Mouse (Mus musculus): ENCODE results near the gene Smyd3. TPM values are rescaled to one million over a fixed set of nuclear protein-coding genes. Genes with fewer than 3 reads are reported as not detected.
"Not testable (repeated sequence)": the region's sequence is repeated elsewhere in the genome, so short reads cannot be mapped to it uniquely, and the experiment has no call there.

Gene Smyd3
- polyA plus RNA-seq, 1 experiment = 2.0 TPM

GRCm38 (mm10) chr1:179326262-179326964 is 191.4 kb downstream of the Smyd3 start:
- no peak for DNase-seq (ENCODE audit: low read depth, low spot score)
- 91% methylated on average over 9 of the region's 9 CpGs for WGBS

DNA sequence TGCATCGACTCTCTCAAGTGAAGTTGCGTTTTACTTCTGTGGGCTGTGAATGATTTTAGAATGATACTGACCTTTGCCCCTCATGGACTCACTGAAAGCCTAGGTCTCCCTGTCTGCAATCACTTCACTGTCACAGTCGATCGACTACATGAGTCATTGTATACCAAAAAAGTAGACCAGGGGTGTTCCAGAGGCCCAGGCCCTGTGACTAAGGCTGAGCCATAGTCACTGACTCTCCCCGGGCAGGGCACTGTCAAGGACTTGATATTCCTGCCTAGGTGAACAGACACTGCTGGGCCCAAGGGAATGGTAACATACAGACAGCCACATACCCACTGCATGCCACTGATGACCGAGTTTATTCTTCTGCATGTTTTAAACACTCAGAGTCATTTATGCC is 193.6 kb downstream of the Smyd3 start:
- 63% methylated on average over 6 of the region's 6 CpGs for WGBS
- no peak for DNase-seq (ENCODE audit: low read depth, low spot score)

DNA sequence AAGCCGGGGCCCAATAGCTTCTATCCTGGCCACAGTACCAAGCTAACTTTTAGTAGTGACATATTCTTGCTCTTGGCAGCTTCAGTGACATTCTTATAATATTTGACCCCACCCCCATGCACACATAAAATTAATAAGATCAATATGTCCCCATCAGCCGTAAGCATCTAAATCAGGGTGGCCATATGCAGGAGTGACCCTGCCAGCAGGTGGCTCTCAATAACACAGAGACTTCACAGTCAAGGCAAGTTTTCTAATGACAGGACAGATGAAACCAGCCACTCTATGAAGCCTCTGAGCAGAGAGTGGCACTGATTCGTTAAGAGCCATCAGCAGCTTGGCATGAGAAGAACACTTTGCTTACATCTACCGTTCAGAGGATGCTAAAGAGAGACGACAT is 204.2 kb downstream of the Smyd3 start:
- WGBS = 82% methylated on average over 5 of the region's 5 CpGs
- no peak for DNase-seq (ENCODE audit: low read depth, low spot score)

- WGBS = 73% methylated on average over 5 of the region's 5 CpGs
Observed at GRCm38 (mm10) chr1:179309487-179309886, 208.4 kb downstream of the Smyd3 start.

DNA sequence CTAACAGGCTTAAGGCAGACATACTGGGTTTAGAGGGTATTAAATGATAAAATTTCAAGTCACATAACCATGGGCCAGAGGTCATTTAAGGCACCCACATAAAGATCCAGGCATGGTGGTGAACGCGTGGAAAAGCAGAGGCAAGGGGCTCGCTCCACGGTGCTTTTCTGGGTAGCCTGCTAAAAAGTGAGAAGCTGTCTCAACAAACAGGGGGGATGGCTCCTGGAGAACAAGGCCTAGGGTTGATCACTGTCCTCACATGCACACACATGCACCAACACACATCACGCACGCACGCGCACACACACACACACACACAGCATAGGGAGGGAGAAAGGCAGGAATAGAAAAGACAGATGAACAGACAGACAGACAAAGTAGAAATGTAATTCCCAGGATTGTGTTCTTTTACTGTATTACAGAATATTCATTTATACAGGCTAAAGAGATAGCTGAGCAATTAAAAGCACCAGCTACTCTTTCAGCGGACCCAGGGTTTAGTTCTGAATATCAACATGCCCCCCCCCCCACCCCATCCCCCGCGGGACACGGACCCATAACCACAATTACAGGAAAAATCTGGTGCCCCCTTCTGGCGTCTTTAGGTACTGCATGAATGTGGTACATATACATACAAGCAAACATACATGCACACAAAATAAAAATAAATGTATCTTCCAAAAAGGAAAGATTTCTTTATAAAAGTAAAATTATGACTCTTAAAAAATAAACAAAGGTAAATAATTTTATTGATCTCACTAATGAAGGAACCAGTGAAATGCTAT is 215.2 kb downstream of the Smyd3 start:
- WGBS = 91% methylated on average over 13 of the region's 13 CpGs
- no peak for DNase-seq (ENCODE audit: low read depth, low spot score)

More at GRCm38 (mm10) chr1:179309487-179309886, 208.4 kb downstream of the Smyd3 start:
- DNase-seq (ENCODE audit: low read depth, low spot score) = no peak

GRCm38 (mm10) chr1:179295626-179296025 is 222.2 kb downstream of the Smyd3 start:
- 77% methylated on average over 6 of the region's 6 CpGs for WGBS
- no peak for DNase-seq (ENCODE audit: low read depth, low spot score)

DNA sequence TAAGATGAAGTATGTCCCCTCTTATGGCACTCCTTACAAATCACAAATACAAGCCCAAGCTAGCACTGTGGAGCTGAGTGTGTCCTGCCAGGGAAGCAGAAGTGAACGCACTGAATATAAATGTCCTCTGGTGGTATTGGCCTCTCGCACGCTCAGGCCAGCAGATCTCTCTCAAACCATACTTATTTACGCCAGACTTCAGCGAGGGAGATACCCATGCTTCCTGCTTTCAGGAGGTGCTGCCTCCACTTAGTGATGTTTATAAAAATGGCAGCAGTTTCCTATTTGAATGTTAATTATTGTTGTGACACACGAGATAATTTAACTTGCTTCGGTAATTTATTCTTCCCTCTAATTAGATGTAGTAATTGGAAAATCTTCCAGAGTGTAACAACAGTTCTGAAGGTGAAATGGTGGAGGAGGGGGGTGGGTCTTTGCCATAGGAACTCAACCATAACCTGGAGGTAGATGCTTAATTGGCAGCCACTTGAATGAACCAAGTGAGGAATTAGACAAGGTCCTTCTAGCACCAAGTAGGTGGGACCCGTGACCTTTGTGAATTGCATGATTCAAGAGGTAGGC is 224.0 kb downstream of the Smyd3 start:
- 94% methylated on average over 8 of the region's 8 CpGs for WGBS
- DNase-seq (ENCODE audit: low read depth, low spot score) = no peak

- WGBS = 84% methylated on average over 6 of the region's 6 CpGs
- not testable (repeated sequence) for DNase-seq (ENCODE audit: low read depth, low spot score)
Observed at GRCm38 (mm10) chr1:179290181-179290580, 227.7 kb downstream of the Smyd3 start.

GRCm38 (mm10) chr1:179289744-179290143 is 228.1 kb downstream of the Smyd3 start:
- WGBS = 90% methylated on average over 3 of the region's 3 CpGs
- no peak for DNase-seq (ENCODE audit: low read depth, low spot score)

- DNase-seq (ENCODE audit: low read depth, low spot score) = no peak
- 85% methylated on average over 6 of the region's 6 CpGs for WGBS
Observed at GRCm38 (mm10) chr1:179286748-179287147, 231.1 kb downstream of the Smyd3 start.

DNA sequence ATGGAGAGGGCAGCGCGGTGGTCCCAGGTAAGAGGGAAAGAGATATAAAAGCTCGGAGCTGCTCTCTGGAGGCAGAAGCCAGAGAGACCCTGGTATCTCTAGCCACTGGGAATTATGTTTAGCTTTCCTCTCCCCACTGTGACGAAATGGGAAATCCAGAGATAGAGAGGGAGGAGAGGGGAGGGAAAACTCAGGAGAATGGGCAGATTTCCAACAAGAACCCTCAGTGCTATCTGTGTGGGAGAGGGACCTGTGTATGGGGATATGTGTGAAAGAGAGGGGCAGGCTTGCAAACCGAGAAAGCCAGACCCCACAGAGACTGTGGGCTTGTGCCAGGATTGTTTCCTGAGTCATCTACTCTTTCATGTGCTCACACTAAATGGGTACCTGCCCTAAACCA is 235.0 kb downstream of the Smyd3 start:
- WGBS = 90% methylated on average over 5 of the region's 5 CpGs

DNA sequence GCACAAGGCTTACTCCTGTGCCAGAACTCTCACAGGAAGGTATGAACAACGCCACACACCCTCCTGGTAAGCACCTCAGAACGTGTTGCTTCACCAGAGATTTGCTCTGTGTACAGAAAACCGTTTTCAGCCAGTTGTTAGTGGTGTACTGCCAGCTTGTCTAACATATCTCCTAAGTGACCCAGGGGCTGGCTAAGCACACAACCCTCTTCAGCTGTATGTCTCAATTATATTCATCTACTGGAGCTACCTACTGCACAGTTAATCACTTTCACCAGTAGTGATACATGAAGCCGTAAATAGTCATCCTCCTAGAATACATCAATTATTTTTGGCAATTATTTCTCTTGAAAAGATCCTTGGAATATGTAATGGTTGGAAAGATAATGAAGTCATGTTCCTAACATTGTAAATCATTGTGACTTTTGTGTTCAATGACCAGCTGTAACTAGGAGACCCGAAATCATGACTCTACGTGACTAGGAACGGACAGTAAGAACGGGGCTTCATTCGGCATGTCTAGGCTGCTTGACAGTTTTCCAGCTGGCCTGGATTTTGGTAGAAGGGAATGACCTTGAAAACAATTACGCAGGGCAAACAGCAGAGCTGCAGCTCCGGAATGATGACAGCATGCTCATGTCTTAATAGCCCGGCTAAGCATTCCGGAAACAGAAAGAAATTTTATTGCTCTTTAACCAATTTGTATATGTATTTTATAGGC is 236.3 kb downstream of the Smyd3 start:
- DNase-seq (ENCODE audit: low read depth, low spot score) = no peak
- WGBS = 45% methylated on average over 13 of the region's 13 CpGs

More for the DNA sequence above, 235.0 kb downstream of the Smyd3 start:
- no peak for DNase-seq (ENCODE audit: low read depth, low spot score)

DNA sequence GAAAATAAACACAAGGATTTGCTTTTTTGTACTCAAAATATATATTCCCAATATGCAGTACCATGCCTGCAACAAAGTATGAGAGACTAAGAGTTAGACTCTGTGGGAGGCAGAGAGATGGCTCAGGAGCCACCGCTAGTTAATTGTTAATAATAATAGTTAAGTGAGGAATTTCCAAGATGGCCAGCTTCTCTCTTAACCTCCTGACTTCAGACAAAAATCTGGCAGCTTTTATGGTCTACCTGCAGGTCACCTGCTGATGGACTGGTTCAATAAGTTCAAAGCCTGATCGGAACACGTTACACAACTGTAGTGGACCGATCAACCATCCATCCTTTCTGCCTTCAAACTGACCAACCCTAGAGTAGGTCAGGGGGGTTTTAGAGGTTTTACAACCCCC is 238.7 kb downstream of the Smyd3 start:
- WGBS = 98% methylated on average over 4 of the region's 4 CpGs
- DNase-seq (ENCODE audit: low read depth, low spot score) = no peak

- no peak for DNase-seq (ENCODE audit: low read depth, low spot score)
- WGBS = 95% methylated on average over 9 of the region's 9 CpGs
Observed at GRCm38 (mm10) chr1:179277346-179277745, 240.5 kb downstream of the Smyd3 start.

- DNase-seq (ENCODE audit: low read depth, low spot score) = no peak
- WGBS = 88% methylated on average over 1 of the region's 1 CpGs
Observed at GRCm38 (mm10) chr1:179276866-179277265, 241.0 kb downstream of the Smyd3 start.

GRCm38 (mm10) chr1:179272926-179273325 is 244.9 kb downstream of the Smyd3 start:
- WGBS = 93% methylated on average over 4 of the region's 4 CpGs
- no peak for DNase-seq (ENCODE audit: low read depth, low spot score)

DNA sequence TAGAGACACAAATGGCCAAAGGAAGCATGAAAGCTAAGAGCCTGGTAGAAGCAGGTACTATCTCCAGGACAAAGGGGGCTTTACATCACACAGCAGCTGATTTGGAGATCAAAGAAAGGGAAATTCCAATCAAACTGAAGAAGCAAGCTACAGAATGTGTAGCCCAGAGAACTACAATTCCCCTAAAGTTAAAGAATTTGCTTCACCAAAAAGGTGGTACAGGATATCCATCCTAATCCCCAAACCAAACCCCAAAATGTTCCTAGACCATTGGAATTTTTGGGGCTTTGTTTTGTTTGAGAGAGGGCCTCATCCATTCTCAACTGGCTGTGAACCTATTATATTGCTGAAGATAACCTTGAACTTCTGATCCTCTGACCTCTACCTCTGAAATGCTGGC is 245.5 kb downstream of the Smyd3 start:
- DNase-seq (ENCODE audit: low read depth, low spot score) = no peak

GRCm38 (mm10) chr1:179266936-179267335 is 250.9 kb downstream of the Smyd3 start:
- DNase-seq (ENCODE audit: low read depth, low spot score) = no peak
- WGBS = 83% methylated on average over 3 of the region's 3 CpGs

- WGBS = 77% methylated on average over 11 of the region's 11 CpGs
- DNase-seq (ENCODE audit: low read depth, low spot score) = no peak
Observed at GRCm38 (mm10) chr1:179261496-179261966, 256.3 kb downstream of the Smyd3 start.

Data from large intestine, adult 2 months (tissue).